Mouse (Mus musculus): ENCODE measurements around the gene Cuta.
"Not testable (repeated sequence)": the region's sequence is repeated elsewhere in the genome, so short reads cannot be mapped to it uniquely, and the experiment has no call there.

The Cuta gene

DNA sequence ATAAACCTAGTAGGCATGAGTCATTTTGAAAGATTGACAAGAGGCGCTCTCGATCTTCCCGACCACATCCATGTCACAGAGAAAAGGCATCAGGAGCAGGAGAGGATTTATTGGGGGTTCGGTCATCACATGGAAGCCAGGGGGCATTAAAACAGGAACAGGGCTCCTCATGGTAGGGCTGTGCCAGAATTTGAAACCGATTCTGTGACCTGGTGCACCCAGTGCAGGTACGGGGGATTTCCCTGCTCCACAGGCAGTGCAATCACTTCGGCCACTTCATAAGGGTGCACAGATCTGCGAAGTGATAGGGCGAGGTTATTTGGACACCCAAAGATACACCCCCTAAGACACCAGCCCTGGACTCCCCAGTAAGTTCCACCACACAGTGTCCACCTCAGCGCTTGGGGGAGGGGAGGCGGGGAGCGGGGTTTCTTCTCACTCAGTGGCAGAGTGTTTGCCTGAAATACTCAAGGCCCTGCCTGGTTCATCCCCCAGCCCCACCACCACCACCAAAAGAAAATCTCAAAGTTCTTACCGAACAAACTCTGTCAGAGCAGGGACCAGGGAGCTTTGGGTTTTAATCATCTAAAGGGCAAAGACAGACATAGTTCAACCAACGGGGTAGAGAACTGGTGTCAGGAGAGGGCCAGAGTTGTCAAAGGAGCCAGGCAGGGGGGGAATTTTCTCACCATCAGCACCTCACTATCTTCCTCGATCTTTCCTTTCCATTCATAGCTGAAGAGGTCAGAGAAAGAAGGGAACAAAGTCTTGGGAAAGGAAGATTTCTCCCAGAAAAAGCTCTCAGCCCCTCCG, 1.3 kb downstream of the Cuta start:
- intact Hi-C loops (cut with DNase I): loop anchor here (5.0 kb wide), 1 partner anchor 89 kb away; the partner anchor contains the start of gene Bak1

DNA sequence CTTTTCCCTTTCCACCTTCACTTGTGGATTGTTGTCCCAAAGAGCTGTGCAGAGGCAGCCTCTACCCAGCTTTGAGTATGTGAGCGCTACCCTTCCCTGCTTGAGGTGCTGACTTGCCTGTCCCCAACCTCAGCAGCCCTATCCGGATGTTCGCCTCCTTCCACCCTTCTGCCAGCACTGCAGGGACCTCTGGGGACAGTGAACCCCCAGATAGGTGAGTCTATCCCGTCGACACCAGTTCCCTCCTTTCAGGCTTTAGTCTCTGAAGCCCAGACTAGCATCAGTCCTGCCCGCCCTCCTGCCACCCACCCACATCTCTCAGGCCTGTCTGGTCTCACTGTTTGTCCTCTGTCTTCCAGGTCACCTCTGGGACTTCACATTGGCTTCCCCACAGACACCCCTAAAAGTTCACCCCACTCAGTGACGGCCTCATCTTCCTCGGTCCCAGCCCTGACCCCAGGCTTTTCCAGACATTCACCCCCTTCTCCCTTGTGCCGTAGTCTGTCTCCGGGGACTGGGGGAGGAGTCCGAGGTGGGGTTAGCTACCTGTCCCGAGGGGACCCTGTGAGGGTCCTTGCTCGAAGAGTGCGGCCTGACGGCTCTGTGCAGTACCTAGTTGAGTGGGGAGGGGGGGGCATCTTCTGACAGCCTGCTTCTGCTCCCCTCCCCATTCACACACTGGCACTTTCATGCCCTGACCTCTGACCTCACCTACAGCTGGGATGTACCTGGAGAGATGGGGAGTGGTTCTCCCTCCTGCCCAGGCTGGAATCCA, 2.3 kb downstream of the Cuta start:
- intact Hi-C loops (cut with DNase I): loop anchor here (5.0 kb wide), 1 partner anchor 90 kb away; the partner anchor contains the start of gene Bak1

GRCm38 (mm10) chr17:26936453-26936852, 2.9 kb downstream of the Cuta start:
- intact Hi-C loops (cut with DNase I): loop anchor here (5.0 kb wide), 1 partner anchor 91 kb away; the partner anchor contains the start of gene Bak1

DNA sequence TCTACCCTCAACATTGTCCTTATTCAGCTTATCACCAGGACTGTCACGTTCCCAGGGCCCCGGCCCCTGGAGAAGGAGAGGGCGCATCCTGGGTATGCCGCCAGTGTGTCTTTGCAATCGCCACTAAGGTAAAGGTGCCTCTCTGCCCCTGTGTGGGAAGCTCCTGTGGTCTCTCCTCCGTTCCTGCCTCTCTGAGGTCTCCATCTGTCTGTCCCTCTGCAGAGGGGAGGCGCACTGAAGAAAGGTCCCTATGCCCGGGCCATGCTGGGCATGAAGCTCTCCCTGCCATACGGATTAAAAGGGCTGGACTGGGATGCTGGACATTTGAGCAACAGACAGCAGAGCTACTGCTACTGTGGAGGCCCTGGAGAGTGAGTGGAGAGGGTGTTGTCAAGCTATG, 4.3 kb downstream of the Cuta start:
- intact Hi-C loops (cut with DNase I): loop anchor here (5.0 kb wide), 1 partner anchor 92 kb away; the partner anchor contains the start of gene Bak1

DNA sequence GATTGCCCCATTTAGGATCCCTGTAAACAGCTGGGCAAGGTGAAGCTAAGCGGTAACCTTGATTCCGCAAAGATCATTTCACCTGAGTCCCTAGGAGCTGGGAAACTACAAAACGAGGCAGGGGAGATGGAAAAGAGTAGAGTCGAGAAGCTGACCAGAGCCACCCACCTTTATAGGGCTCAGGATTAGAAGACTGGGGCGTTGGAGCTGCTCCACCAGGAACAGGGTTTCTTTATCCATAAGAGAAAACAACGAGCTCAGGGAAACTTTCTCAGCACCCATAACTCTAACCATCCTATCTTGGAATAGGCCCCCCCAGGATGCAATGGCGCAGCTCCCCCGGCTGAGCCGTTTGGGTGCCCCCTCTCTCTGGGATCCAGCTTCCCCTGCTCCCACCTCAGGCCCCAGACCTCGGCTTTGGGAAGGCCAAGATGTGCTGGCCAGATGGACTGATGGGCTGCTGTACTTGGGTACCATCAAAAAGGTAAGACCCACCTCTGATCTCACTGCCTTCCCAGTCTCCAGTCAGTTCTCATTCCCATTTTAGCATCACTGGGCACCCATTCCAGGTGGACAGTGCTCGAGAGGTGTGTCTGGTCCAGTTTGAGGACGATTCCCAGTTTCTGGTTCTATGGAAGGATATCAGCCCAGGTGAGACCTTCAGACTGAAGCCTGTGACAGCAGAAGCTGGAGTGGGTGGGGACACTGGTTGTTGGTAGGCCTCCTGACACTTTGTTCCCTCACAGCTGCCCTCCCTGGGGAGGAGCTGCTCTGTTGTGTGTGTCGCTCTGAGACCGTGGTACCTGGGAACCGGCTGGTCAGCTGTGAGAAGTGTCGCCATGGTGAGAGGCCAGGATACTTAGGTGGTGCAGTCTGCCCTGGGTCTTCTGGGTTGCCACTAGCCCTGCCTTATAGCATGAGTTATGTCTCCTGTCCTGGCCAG, 5.2 kb downstream of the Cuta start:
- intact Hi-C loops (cut with DNase I): no loop called here

GRCm38 (mm10) chr17:26933419-26933818, 6.0 kb downstream of the Cuta start:
- intact Hi-C loops (cut with DNase I): no loop called here

DNA sequence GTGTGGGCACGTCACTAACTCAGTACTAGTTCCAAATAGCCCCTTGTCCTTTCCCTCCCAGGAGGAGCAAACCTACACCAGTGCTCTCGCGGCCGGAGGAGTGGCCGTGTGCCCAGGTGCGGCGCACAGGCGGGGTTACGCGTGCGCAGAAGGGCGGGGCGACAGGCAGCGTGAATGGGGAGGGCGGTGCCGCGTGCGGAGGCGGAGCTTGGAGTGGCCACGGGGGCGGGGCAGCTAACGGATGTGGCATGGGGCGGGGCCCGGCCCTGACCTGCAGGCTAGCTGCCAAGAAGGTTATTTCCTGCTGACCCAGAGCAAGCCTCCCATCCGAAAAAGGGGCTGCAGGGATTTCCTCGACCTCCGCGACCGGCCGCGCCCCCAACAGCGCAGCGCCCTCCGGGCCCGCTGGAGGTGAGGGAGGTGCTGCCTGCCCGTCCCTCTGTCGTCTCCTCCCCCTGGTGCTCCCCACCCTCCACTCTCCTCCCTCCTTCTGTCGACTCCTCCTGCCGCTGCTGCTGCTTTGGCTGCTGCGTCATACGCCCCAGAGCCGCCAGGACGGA, 6.5 kb downstream of the Cuta start, which contains the start of gene Phf1:
Gene Phf1, plus strand, starts transcription at position 214 of the 560 bp plus-strand sequence.
- intact Hi-C loops (cut with DNase I): no loop called here

DNA sequence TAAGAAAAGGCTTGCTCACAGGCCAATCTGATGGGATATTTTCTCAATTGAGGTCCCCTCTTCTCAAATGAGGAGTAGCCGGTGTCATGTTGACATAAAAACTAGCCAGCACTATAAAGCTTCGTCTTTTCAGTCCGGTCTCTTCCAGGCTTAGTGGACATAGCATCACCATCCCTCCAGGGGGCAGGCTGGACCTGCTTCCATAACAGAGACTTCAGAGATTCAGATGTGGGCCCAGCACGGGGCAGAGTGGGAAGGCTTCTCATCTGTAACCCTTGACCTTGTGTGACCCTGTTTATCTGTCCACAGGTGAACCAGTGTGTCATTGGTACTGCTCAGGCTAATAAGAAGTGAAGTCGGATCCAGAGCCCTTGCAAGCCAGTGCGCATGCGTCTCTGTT, 7.6 kb downstream of the Cuta start:
- intact Hi-C loops (cut with DNase I): not testable (repeated sequence)

DNA sequence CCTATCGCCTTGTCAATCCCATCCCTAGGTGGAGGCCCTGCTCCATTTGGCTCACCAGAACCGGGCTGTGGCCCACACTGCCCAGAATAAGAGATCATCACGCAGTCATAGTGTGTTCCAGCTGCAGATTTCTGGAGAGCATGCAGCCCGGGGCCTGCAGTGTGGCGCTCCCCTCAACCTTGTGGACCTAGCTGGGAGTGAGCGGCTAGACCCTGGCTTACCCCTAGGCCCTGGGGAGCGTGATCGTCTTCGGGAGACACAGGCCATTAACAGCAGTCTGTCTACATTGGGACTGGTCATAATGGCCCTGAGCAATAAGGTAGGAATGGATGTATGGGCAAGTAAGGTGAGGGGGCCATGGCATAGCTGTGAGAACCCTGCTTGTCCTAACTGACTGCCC, 14.0 kb downstream of the Cuta start:
- intact Hi-C loops (cut with DNase I): not testable (repeated sequence)

GRCm38 (mm10) chr17:26922368-26922767, 17.0 kb downstream of the Cuta start:
- intact Hi-C loops (cut with DNase I): not testable (repeated sequence)

GRCm38 (mm10) chr17:26919516-26919915, 19.9 kb downstream of the Cuta start:
- intact Hi-C loops (cut with DNase I): loop anchor here (10.0 kb wide), 1 partner anchor 55 kb away; the partner anchor contains the start of gene Zbtb9

DNA sequence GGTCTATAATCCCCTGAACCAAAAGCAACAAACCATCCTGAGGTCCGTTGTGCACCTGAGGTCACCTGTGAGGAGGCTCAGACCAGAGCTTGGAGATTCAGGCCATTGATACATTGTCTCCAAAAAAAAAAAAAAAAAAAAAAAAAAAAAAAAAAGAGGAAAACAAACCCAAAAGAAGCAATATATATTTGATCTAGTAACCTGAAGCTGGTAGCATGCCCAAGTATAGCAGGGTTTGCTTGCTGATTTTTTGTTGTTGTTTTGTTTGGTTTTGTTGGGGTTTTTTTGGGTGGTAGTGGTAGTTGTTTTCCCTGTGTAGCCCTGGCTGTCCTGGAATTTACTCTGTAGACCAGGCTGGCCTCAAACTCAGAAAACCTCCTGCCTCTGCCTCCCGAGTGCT, 21.0 kb downstream of the Cuta start:
- intact Hi-C loops (cut with DNase I): loop anchor here (10.0 kb wide), 1 partner anchor 56 kb away; the partner anchor contains the start of gene Zbtb9

DNA sequence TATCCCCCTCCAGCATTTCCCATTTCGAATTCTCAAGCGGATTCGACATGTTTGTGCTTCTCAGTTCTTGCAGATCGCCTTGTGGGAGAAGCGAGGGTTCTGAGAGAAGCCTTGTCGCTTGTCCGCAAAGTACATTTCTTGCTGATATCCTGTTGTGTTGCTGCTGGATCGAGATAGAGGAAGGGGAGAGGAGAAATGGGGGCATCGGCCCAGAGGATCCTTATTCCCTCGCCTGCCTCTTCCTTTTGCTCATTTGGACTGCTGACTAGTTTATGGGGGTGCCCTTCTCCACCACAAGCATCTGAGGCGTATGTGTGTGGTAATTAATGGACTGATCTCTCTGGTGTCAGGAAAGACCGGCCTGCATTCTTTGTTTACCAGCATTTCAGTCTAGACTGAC, 21.8 kb downstream of the Cuta start:
- intact Hi-C loops (cut with DNase I): loop anchor here (10.0 kb wide), 1 partner anchor 57 kb away; the partner anchor contains the start of gene Zbtb9

DNA sequence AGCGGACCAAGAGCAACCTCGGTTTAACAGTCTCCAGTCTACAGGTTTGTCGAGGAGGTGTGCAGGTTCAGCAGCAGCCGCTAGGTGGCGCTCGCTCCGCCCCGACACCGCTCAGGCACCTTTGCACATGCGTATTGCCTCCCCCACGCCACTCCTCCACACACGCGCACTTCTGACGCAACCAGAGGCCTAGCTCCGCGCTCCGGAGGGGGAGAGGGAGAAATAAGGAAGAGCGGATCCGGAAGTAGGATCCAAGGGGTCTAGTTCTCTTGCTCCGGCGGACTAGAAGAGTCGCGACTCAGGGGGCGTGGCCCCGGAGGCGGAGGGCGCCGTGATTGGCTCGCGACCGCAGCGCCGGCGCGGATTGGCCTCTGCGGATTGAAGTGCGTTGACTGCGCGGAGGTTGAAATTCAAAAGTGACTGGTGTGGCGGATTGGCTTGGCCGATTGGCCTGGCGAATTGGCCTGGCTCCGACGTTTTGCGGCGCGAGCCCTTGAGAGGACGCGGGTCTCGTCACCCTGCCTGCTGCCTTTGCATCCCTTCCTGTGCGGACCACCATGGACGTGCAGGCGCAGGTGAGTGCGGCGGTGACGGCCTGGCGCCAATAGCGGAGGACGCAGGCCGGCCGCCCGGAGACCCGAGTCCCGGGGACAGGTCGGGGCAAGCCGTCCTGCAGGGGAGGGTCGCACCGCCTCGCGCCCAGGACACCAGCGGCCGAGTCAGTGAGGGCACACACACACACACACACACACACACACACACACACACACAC, 22.5 kb downstream of the Cuta start, which contains the start of gene Kifc5b:
Gene Kifc5b, plus strand, starts transcription at position 381 of the 772 bp plus-strand sequence.
- intact Hi-C loops (cut with DNase I): loop anchor here (10.0 kb wide), 1 partner anchor 58 kb away; the partner anchor contains the start of gene Zbtb9

DNA sequence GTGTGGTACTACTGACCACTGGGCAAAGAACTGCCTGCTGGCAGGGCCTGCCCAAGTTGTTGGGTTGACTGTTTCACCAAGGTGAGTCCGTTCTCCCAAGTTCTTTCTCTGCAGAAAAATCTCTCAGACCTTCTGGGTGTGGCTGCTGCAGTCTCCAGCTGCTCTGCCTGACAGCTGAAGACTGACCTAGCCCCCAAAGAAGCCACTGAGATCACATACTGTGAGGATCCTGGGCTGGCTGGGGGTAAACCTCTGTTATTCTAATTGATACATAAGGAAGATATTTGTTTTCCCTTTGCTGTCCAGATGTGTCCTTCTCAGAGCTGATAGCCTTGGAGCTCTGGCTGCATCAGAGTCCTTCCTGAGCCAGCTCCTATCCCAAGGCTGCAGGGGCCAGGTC, 24.1 kb downstream of the Cuta start:
- intact Hi-C loops (cut with DNase I): loop anchor here (10.0 kb wide), 1 partner anchor 60 kb away; the partner anchor contains the start of gene Zbtb9

DNA sequence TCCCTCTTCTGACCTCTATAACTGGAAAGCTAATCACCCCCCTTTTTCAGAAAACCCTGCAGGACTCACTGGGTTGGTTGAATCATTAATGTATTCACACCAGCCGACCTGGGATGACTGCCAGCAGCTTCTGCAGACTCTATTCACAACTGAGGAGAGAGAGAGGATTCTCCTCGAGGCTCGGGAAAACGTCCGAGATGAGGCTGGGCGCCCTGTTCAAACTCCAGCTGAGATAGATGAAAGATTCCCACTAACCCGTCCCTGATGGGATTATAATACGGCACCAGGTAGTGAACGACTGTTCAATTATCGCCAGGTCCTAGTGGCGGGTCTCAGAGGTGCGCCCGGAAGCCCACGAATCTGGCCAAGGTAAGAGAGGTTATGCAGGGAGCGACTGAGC, 31.9 kb downstream of the Cuta start:
- intact Hi-C loops (cut with DNase I): not testable (repeated sequence)

- intact Hi-C loops (cut with DNase I): no loop called here
Observed at GRCm38 (mm10) chr17:26904320-26904719, 35.0 kb downstream of the Cuta start.

GRCm38 (mm10) chr17:26900916-26901315, 38.5 kb downstream of the Cuta start:
- intact Hi-C loops (cut with DNase I): no loop called here

GRCm38 (mm10) chr17:26895578-26895977, 43.8 kb downstream of the Cuta start:
- intact Hi-C loops (cut with DNase I): no loop called here

All from adrenal gland (tissue).